Mouse (Mus musculus) Patski (cell line): ENCODE data around the gene Chst10. TPM values are rescaled to one million over a fixed set of nuclear protein-coding genes. Genes with fewer than 3 reads are reported as not detected.

Experiments
- ATAC-seq: fragments of 100-300 bp; one replicate; pipeline ENCODE4 v1.8.0; 2021
- CTCF ChIA-PET: fragments of 350-600 bp; sonication (Branson Sonifier 250); formaldehyde crosslinking; loops from one replicate; lab custom pipeline; 2022; ENCODE audit warnings: inconsistent platforms; lab: Charles Lee
- POLR2A ChIA-PET: fragments of 350-600 bp; sonication (Branson Sonifier 250); formaldehyde crosslinking; loops from one replicate; lab custom pipeline; 2022; ENCODE audit warnings: antibody characterized with exemption, inconsistent platforms; lab: Charles Lee
- DNase-seq: peaks from one replicate; pipeline ENCODE4 v3.0.0-alpha.2; 2011; ENCODE audit warnings: low read depth, low spot score
- H3K27me3 ChIP-seq: fragments of 371-371 bp; one replicate; pipeline ENCODE4 v1.5.1; 2021
- CTCF ChIP-seq: fragments of 100-300 bp; IDR thresholded peaks from one replicate; pipeline ENCODE4 v1.5.1; 2021
- in situ Hi-C: fragments of 300-500 bp; cut with MboI; formaldehyde crosslinking; loops from 3 replicates; pipeline ENCODE4 v1.11.1; 2018; ENCODE audit warnings: low pct_unique_long_range_greater_than_20kb, mixed read lengths
- polyA plus RNA-seq: library from polyadenylated mRNA; unstranded; gene quantifications from one replicate; pipeline ENCODE4 v1.2.3, GENCODE M21; 2021

The Chst10 gene
- polyA plus RNA-seq = 7.7 TPM

DNA sequence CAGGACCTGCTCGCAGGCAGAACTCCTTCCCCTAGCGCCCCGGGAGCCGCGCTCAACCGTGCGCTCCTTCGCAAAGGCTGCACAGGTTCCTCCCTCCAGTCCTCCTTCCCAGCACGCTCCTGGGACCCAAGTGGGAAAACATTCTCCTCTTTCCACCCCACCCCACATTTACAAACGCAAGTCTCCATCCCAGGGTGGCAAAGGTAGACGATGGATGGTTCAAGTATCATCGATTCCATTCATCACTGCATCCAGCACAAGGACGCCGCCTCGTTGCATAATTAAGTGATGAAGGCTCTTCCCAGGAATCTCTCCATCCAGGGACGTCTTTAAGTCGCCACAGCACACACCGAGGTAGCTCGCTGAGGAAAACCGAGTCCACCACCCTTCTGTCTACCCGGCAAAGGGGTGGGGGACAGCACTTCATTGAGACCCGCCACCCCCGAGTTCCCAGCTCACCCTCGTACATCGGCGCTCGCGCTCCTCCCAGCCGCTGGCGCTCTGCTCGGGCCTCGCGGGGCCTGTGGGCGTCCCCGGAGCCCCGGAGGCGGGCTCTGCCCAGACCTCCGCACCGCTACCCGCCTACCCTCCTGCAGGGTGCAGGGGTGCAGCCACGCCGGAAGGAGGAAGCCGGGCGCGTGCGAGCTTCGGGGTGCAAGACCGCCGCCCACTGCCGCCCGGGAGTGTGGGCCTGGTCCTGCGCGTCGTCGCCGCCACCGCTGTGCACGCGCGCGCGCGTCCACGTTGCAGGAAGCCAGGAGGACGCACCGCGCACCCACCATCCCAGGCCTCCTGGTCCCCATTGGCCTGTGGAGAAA lies at the start of gene Chst10:
Gene Chst10 (minus strand): TSS at position 731 of the 818 bp plus-strand sequence.
- in situ Hi-C loops = no loop called here
- POLR2A ChIA-PET = no interaction called here
- no peak for DNase-seq
- no peak for TF ChIP-seq CTCF
- peaks cover under 1% of the 10 kb centered on the region for H3K27me3 ChIP-seq
- ATAC-seq = peak; percentile 71
- CTCF ChIA-PET = no interaction called here

DNA sequence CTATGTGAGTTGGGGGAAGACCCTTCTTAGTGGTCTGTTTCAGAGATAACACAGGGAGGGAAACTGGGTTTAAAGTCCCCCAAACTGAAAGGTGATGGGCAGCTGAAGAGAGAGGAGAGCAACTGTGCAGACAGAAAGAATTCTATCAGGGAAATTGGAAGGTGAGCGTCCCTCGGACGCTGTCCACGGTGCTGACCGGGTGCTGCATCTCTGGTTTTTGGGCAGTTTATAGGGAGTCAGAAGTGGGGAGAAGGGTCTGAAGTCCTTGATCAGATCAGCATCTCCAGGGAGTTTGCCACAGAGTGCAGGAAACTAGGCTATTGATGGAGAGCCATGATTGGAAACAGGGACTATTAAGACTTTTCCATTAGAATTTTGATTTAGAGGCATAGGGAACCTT lies 41.6 kb upstream of the Chst10 start:
- in situ Hi-C loops = no loop called here
- no peak for DNase-seq
- H3K27me3 ChIP-seq = peaks cover 28% of the 10 kb centered on the region
- CTCF ChIA-PET = no interaction called here
- ATAC-seq = no peak
- no peak for TF ChIP-seq CTCF
- POLR2A ChIA-PET = no interaction called here

DNA sequence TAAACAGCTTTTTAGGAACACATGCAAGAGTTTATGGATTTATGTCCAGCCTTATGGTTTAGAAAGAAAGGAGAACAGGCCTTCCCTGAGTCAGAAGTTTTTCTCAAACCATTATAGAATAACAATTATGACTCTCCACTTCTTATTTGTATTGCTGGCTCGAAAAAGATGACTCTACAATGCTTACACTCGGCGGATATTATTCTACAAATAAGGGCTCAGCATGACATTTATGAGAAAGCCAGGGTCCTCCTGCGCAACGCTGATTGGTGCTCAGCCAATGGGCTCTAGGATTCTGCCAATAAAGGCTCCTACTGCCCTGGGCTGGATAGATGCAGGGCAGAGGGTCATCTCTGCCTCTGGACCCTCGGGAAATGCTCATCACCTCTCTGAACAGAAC lies 40.9 kb upstream of the Chst10 start, which contains the start of gene Nms:
Gene Nms (plus strand): TSS at position 301 of the 400 bp plus-strand sequence.
- ATAC-seq (no peak), DNase-seq (no peak)
- peaks cover 28% of the 10 kb centered on the region for H3K27me3 ChIP-seq
- no peak for TF ChIP-seq CTCF
- in situ Hi-C loops = no loop called here
- CTCF ChIA-PET = no interaction called here
- POLR2A ChIA-PET = no interaction called here

- CTCF ChIA-PET = interaction anchor here (0.6 to 0.9 kb wide), 2 partner anchors 34 to 66 kb away, joined by 3 read pairs; no protein-coding TSS in a partner anchor
- POLR2A ChIA-PET = no interaction called here
- DNase-seq (no peak), ATAC-seq (no peak)
- TF ChIP-seq CTCF = peak; percentile 75
- H3K27me3 ChIP-seq = peaks cover 22% of the 10 kb centered on the region
- in situ Hi-C loops = no loop called here
Observed at GRCm38 (mm10) chr1:38936780-38937179, 38.8 kb upstream of the Chst10 start.

DNA sequence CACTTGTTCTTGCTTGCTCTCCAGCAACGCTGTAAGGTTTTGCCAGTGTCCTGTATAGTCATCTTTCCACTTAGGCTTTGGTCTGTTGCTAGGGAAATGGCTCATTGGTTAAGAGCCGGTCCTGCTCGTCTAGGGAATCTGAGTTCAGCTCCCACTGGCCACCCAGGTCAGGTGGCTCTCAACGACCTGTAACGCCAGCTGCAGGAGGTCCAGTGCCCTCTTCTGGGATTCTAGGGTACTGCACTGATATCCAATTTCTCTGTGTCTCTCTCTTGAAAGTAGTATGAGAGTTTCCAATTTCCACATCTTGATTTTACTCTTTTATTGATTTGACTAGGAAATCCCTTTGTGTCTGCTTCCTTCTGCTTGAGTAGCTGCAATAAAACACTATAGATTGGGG lies 36.7 kb upstream of the Chst10 start:
- in situ Hi-C loops = no loop called here
- peaks cover 15% of the 10 kb centered on the region for H3K27me3 ChIP-seq
- DNase-seq = no peak
- POLR2A ChIA-PET = interaction anchor here (0.7 kb wide), 1 partner anchor 1303 kb away, joined by 5 read pairs; no protein-coding TSS in a partner anchor
- no peak for ATAC-seq
- CTCF ChIA-PET = interaction anchor here (0.6 to 1.4 kb wide), 2 partner anchors 72 to 136 kb away, joined by 3 to 4 read pairs; no protein-coding TSS in a partner anchor
- TF ChIP-seq CTCF = peak; percentile 58

DNA sequence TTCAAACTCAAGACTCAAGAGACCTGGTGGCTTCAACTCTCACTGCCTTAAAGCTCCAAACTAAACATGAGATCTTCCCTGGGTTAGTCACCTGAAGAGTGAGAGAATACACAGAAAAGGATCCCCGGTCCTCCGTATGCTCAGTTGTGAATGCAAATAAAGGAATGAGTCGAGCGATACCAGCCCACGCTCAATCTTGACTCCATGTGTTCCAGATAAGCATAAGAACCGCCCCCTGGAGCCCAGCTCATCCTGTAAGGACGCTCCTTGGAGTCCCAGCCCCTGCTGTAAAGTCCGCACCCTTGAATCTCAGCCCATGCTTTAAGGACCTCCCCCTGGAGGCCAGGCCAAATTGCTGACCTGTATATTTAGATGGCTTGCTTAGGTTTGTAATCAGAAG lies 32.8 kb upstream of the Chst10 start:
- peaks cover 30% of the 10 kb centered on the region for H3K27me3 ChIP-seq
- no peak for ATAC-seq
- TF ChIP-seq CTCF = no peak
- ChIA-PET POLR2A (no interaction called here), CTCF (no interaction called here)
- in situ Hi-C loops = no loop called here
- DNase-seq = no peak

GRCm38 (mm10) chr1:38929468-38929867 lies 31.5 kb upstream of the Chst10 start:
- no peak for ATAC-seq
- H3K27me3 ChIP-seq = peaks cover 36% of the 10 kb centered on the region
- DNase-seq = no peak
- ChIA-PET CTCF (no interaction called here), POLR2A (no interaction called here)
- TF ChIP-seq CTCF = no peak
- in situ Hi-C loops = no loop called here

DNA sequence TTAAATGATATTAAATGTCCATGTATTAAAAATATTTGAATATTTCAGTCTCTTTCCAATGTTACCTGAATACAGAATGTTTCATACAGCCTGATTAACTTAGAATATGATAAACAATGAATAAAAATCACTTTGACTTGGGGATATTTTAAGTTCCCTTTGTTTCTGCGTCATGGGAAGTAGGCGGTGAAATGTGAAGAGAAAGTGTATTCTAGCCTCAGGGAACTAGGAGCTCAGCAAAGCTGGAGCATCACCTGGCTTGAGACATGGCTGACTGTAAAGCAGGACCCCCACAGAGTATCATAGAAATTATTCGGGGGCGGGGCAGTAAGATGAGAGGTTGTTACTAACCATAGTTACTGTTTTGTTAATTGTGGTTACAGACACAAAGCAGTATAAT lies 31.0 kb upstream of the Chst10 start:
- ChIA-PET CTCF (no interaction called here), POLR2A (no interaction called here)
- peaks cover 40% of the 10 kb centered on the region for H3K27me3 ChIP-seq
- no peak for DNase-seq
- in situ Hi-C loops = no loop called here
- no peak for ATAC-seq
- TF ChIP-seq CTCF = no peak

GRCm38 (mm10) chr1:38903985-38904384 lies 6.0 kb upstream of the Chst10 start:
- ChIA-PET CTCF (no interaction called here), POLR2A (no interaction called here)
- ATAC-seq (no peak), DNase-seq (no peak)
- no peak for TF ChIP-seq CTCF
- in situ Hi-C loops = no loop called here
- peaks cover 21% of the 10 kb centered on the region for H3K27me3 ChIP-seq

DNA sequence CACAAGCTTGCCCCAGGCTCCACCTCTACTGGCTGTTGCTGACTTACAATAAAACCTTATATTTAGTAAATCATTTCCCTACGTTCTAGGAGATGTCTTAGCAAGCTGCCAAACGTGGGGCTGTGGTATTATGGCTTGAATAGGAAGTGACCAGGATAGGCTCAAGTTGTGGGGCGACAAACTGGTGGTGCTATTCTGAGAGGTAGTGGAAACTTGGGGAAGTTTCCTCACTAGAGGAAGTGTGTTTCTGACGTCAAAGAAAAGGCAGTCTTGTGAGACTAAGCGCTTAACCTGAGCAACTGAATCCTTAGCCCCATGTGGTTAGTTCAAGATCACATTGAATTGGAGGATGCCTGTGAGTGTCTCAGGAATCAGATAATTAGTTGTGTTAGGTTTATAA lies 4.6 kb upstream of the Chst10 start:
- in situ Hi-C loops = no loop called here
- ChIA-PET POLR2A (no interaction called here), CTCF (interaction anchor here (0.7 kb wide), 1 partner anchor 34 kb away, joined by 3 read pairs; no protein-coding TSS in a partner anchor)
- ATAC-seq = no peak
- TF ChIP-seq CTCF = no peak
- no peak for DNase-seq
- H3K27me3 ChIP-seq = peaks cover 17% of the 10 kb centered on the region

- CTCF ChIA-PET = interaction anchor here (0.6 kb wide), 1 partner anchor 653 kb away, joined by 3 read pairs; no protein-coding TSS in a partner anchor
- POLR2A ChIA-PET = no interaction called here
- TF ChIP-seq CTCF = no peak
- H3K27me3 ChIP-seq = no peaks in the 10 kb centered on the region
- DNase-seq = no peak
- no peak for ATAC-seq
- in situ Hi-C loops = no loop called here
Observed at GRCm38 (mm10) chr1:38893081-38893480, 4.9 kb downstream of the Chst10 start.
